Mouse (Mus musculus): Measurements from ENCODE around the gene Hpca.

Hpca gene

GRCm38 (mm10) chr4:129108624-129109023 lies 13.2 kb downstream of the Hpca start:
- no peaks in the 10 kb centered on the region for H3K9me3 ChIP-seq (ENCODE audit: low read length)
- H3K4me3 ChIP-seq (replicated peaks; ENCODE audit: low read length), result peak overlapping the region; percentile 39; the same call in 1 of the 2 replicates
- peaks cover 65% of the 10 kb centered on the region for H3K4me1 ChIP-seq (replicated peaks; ENCODE audit: low read depth, low read length)
- H3K36me3 ChIP-seq (ENCODE audit: insufficient read depth, low read length), result no peaks in the 10 kb centered on the region
- peaks cover 78% of the 10 kb centered on the region for H3K27me3 ChIP-seq (ENCODE audit: insufficient read depth, low read length)
- no peak for TF ChIP-seq NANOG (IDR thresholded peaks at IDR 0.05; ENCODE audit: borderline replicate concordance, low read length)
- no peak for TF ChIP-seq POU5F1 (IDR thresholded peaks at IDR 0.05; ENCODE audit: borderline replicate concordance, low read length)
- TF ChIP-seq CTCF (conservative IDR thresholded peaks at IDR 0.05; ENCODE audit: low read length), result no peak

GRCm38 (mm10) chr4:129107348-129107899 lies 14.4 kb downstream of the Hpca start:
- H3K27me3 ChIP-seq (ENCODE audit: insufficient read depth, low read length), result peaks cover 81% of the 10 kb centered on the region
- TF ChIP-seq POU5F1 (IDR thresholded peaks at IDR 0.05; ENCODE audit: borderline replicate concordance, low read length) (no peak), CTCF (conservative IDR thresholded peaks at IDR 0.05; ENCODE audit: low read length) (no peak), NANOG (IDR thresholded peaks at IDR 0.05; ENCODE audit: borderline replicate concordance, low read length) (no peak)
- no peak overlapping the region for H3K4me3 ChIP-seq (replicated peaks; ENCODE audit: low read length)
- no peaks in the 10 kb centered on the region for H3K9me3 ChIP-seq (ENCODE audit: low read length)
- H3K36me3 ChIP-seq (ENCODE audit: insufficient read depth, low read length), result no peaks in the 10 kb centered on the region
- peaks cover 59% of the 10 kb centered on the region for H3K4me1 ChIP-seq (replicated peaks; ENCODE audit: low read depth, low read length)

- H3K9me3 ChIP-seq (ENCODE audit: low read length), result no peaks in the 10 kb centered on the region
- H3K4me1 ChIP-seq (replicated peaks; ENCODE audit: low read depth, low read length), result peaks cover 53% of the 10 kb centered on the region
- TF ChIP-seq POU5F1 (IDR thresholded peaks at IDR 0.05; ENCODE audit: borderline replicate concordance, low read length), result no peak
- no peak for TF ChIP-seq NANOG (IDR thresholded peaks at IDR 0.05; ENCODE audit: borderline replicate concordance, low read length)
- no peak for TF ChIP-seq CTCF (conservative IDR thresholded peaks at IDR 0.05; ENCODE audit: low read length)
- H3K4me3 ChIP-seq (replicated peaks; ENCODE audit: low read length), result peak overlapping the region; percentile 74
- no peaks in the 10 kb centered on the region for H3K36me3 ChIP-seq (ENCODE audit: insufficient read depth, low read length)
- peaks cover 78% of the 10 kb centered on the region for H3K27me3 ChIP-seq (ENCODE audit: insufficient read depth, low read length)
These were observed 15.8 kb downstream of the Hpca start for GRCm38 (mm10) chr4:129106073-129106472.

- H3K4me1 ChIP-seq (replicated peaks; ENCODE audit: low read depth, low read length), result peaks cover 46% of the 10 kb centered on the region
- peaks cover 75% of the 10 kb centered on the region for H3K27me3 ChIP-seq (ENCODE audit: insufficient read depth, low read length)
- H3K9me3 ChIP-seq (ENCODE audit: low read length), result no peaks in the 10 kb centered on the region
- no peaks in the 10 kb centered on the region for H3K36me3 ChIP-seq (ENCODE audit: insufficient read depth, low read length)
- H3K4me3 ChIP-seq (replicated peaks; ENCODE audit: low read length), result peak within 1 kb of the TSS; percentile 74
- TF ChIP-seq POU5F1 (IDR thresholded peaks at IDR 0.05; ENCODE audit: borderline replicate concordance, low read length), result no peak
- no peak for TF ChIP-seq NANOG (IDR thresholded peaks at IDR 0.05; ENCODE audit: borderline replicate concordance, low read length)
- no peak for TF ChIP-seq CTCF (conservative IDR thresholded peaks at IDR 0.05; ENCODE audit: low read length)
These were observed 16.5 kb downstream of the Hpca start, which contains the start of gene Tmem54 for GRCm38 (mm10) chr4:129105356-129105755. Tmem54 (plus strand) TSS chr4:129105548.

- H3K4me3 ChIP-seq (replicated peaks; ENCODE audit: low read length), result no peak overlapping the region
- peaks cover 29% of the 10 kb centered on the region for H3K4me1 ChIP-seq (replicated peaks; ENCODE audit: low read depth, low read length)
- H3K9me3 ChIP-seq (ENCODE audit: low read length), result no peaks in the 10 kb centered on the region
- peaks cover 62% of the 10 kb centered on the region for H3K27me3 ChIP-seq (ENCODE audit: insufficient read depth, low read length)
- no peaks in the 10 kb centered on the region for H3K36me3 ChIP-seq (ENCODE audit: insufficient read depth, low read length)
- TF ChIP-seq POU5F1 (IDR thresholded peaks at IDR 0.05; ENCODE audit: borderline replicate concordance, low read length) (no peak), CTCF (conservative IDR thresholded peaks at IDR 0.05; ENCODE audit: low read length) (no peak), NANOG (IDR thresholded peaks at IDR 0.05; ENCODE audit: borderline replicate concordance, low read length) (no peak)
These were observed 19.6 kb downstream of the Hpca start for GRCm38 (mm10) chr4:129102133-129102829.

- peaks cover 45% of the 10 kb centered on the region for H3K27me3 ChIP-seq (ENCODE audit: insufficient read depth, low read length)
These were observed 24.8 kb downstream of the Hpca start for GRCm38 (mm10) chr4:129097006-129097405.

GRCm38 (mm10) chr4:129095276-129095675 lies 26.6 kb downstream of the Hpca start:
- Histone ChIP-seq H3K4me1 (replicated peaks; ENCODE audit: low read depth, low read length) (peaks cover 9% of the 10 kb centered on the region), H3K9me3 (ENCODE audit: low read length) (no peaks in the 10 kb centered on the region), H3K4me3 (replicated peaks; ENCODE audit: low read length) (peak overlapping the region; percentile 39; the same call in 1 of the 2 replicates), H3K27me3 (ENCODE audit: insufficient read depth, low read length) (peaks cover 44% of the 10 kb centered on the region), H3K36me3 (ENCODE audit: insufficient read depth, low read length) (no peaks in the 10 kb centered on the region)
- TF ChIP-seq CTCF (conservative IDR thresholded peaks at IDR 0.05; ENCODE audit: low read length), result no peak
- no peak for TF ChIP-seq POU5F1 (IDR thresholded peaks at IDR 0.05; ENCODE audit: borderline replicate concordance, low read length)
- no peak for TF ChIP-seq NANOG (IDR thresholded peaks at IDR 0.05; ENCODE audit: borderline replicate concordance, low read length)

More at GRCm38 (mm10) chr4:129097006-129097405, 24.8 kb downstream of the Hpca start:
- Histone ChIP-seq H3K4me1 (replicated peaks; ENCODE audit: low read depth, low read length) (peaks cover 11% of the 10 kb centered on the region), H3K36me3 (ENCODE audit: insufficient read depth, low read length) (no peaks in the 10 kb centered on the region), H3K9me3 (ENCODE audit: low read length) (no peaks in the 10 kb centered on the region), H3K4me3 (replicated peaks; ENCODE audit: low read length) (no peak overlapping the region)
- TF ChIP-seq POU5F1 (IDR thresholded peaks at IDR 0.05; ENCODE audit: borderline replicate concordance, low read length) (no peak), CTCF (conservative IDR thresholded peaks at IDR 0.05; ENCODE audit: low read length) (peak; percentile 35)

GRCm38 (mm10) chr4:129087850-129088249 lies 34.0 kb downstream of the Hpca start:
- no peak for TF ChIP-seq NANOG (IDR thresholded peaks at IDR 0.05; ENCODE audit: borderline replicate concordance, low read length)
- no peak for TF ChIP-seq POU5F1 (IDR thresholded peaks at IDR 0.05; ENCODE audit: borderline replicate concordance, low read length)
- TF ChIP-seq CTCF (conservative IDR thresholded peaks at IDR 0.05; ENCODE audit: low read length), result no peak
- peaks cover 4% of the 10 kb centered on the region; the same call in 1 of the 2 replicates for H3K27me3 ChIP-seq (ENCODE audit: insufficient read depth, low read length)

More at GRCm38 (mm10) chr4:129087850-129088249, 34.0 kb downstream of the Hpca start:
- H3K4me1 ChIP-seq (replicated peaks; ENCODE audit: low read depth, low read length), result peaks cover 29% of the 10 kb centered on the region
- peaks cover 23% of the 10 kb centered on the region for H3K36me3 ChIP-seq (ENCODE audit: insufficient read depth, low read length)
- H3K9me3 ChIP-seq (ENCODE audit: low read length), result no peaks in the 10 kb centered on the region
- H3K4me3 ChIP-seq (replicated peaks; ENCODE audit: low read length), result no peak overlapping the region

Data from E14TG2a.4 (cell line).